Mouse (Mus musculus) Muller cell, postnatal 12 days (primary cell): ENCODE measurements at regions not wholly inside any gene's neighbourhood (a gene's known extent, or its start where the extent isn't known, plus 50 kb on each side); places are given as distances from the start of the nearest gene placed in this dataset.

ENCODE experiments used
- DNase-seq: peaks from one replicate; pipeline ENCODE4 v3.0.0-alpha.2; 2015; ENCODE audit errors: inconsistent ontology term

DNA sequence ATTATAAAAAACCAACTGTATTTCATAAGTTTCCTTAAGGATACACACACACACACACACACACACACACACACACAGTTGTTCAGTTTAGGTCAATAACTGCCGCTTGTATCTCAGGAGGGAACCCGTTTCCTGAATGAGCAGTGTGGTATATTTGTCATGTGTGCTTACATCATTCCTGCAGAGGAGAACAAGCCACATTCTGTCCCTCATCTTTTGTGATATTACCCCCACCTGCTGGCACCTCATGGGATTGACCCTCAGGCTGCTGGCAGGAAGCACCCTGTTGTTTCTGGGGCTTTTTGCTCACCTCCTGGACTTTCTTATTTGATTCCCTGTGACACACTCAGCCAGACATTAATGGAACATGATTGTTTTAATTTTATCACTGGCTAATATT lies 66.4 kb upstream of the Htr1a start:
- DNase-seq, result peak; percentile 61

DNA sequence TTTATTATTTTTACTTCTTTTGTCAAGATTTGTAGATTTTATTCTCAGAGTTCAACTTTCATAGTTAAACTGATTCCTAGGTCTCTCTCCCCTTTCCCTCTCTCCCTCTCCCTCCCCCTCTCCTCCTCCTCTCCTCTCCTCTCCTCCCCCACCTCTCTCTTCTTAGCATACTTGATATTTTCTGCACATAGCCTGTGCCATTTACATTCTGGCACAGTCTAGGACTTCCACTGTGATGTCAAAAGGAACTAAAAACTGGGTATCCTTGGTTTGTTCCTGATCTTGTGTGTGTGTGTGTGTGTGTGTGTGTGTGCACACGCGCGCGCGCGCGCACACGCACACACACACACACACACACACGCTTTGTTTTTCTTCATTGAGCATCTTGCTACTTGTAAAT lies 64.9 kb upstream of the Htr1a start:
- no peak for DNase-seq

DNA sequence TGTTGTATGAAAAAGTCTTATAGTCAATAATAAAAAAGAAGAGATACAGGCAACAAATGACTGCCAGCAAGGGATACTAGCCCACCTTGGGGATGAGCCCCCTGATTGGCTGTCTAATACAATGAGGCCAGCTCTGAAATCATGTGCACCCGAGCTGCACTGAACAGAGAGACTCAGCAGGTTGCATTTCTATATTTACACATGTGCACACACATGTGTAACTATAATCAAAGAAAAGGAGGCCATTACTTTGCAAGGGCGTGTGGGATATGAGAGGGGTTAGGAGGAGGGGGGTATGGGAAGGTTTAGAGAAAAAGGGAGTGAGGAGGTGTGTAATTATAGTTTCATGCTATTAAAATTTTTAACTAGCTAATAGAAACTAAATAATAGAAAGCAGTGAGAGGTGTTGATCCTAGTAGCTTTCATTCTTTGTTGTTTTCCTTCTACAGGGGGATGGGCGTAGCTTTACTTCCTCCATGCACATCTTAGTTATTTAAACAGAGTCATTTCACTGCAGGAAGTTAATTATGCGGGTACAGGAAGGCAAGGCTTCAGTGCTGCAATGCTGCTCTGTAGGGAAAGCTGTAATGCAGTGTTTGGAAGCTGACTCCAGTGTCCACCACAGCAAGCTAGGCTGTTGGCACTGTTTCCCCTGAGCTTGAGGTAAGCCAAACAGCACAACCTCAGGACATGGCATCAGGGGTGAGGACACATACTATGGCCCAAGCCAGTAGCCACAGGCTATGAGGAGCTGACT lies 56.2 kb upstream of the Htr1a start:
- no peak for DNase-seq
